Mouse (Mus musculus) midbrain, embryonic 16.5 days (tissue): ENCODE data around the gene Zbtb8b. TPM values are rescaled to one million over a fixed set of nuclear protein-coding genes. Genes with fewer than 3 reads are reported as not detected.

Experiments
- ATAC-seq: fragments of 200-750 bp; cut with Nextera tagmentation; 2 replicates; pipeline ENCODE4 v1.8.0; 2017; ENCODE audit warnings: moderate TSS enrichment
- H3K27ac ChIP-seq: fragments of 300-500 bp; sonication (generic); 2 replicates; pipeline ENCODE4 v1.5.1; 2014; ENCODE audit warnings: mild to moderate bottlenecking, low read length, mixed read lengths
- H3K27me3 ChIP-seq: fragments of 300-500 bp; sonication (generic); 2 replicates; pipeline ENCODE4 v1.6.1; 2014; ENCODE audit warnings: low read depth, low read length, mixed read lengths; ENCODE audit not compliant: control insufficient read depth, insufficient read depth
- H3K36me3 ChIP-seq: fragments of 300-500 bp; sonication (generic); 2 replicates; pipeline ENCODE4 v1.6.1; 2014; ENCODE audit warnings: mild to moderate bottlenecking, low read length, moderate library complexity, mixed read lengths; ENCODE audit not compliant: control insufficient read depth, insufficient read depth
- H3K4me1 ChIP-seq: fragments of 300-500 bp; sonication (generic); 2 replicates; pipeline ENCODE4 v1.6.1; 2014; ENCODE audit warnings: mild to moderate bottlenecking, low read length, mixed read lengths; ENCODE audit not compliant: control insufficient read depth, insufficient read depth
- H3K4me2 ChIP-seq: fragments of 300-500 bp; sonication (generic); 2 replicates; pipeline ENCODE4 v1.6.1; 2014; ENCODE audit warnings: mild to moderate bottlenecking, low read length, mixed read lengths
- H3K4me3 ChIP-seq: fragments of 300-500 bp; sonication (generic); 2 replicates; pipeline ENCODE4 v1.5.1; 2014; ENCODE audit warnings: low read depth, mild to moderate bottlenecking, low read length, moderate library complexity, mixed read lengths
- H3K9ac ChIP-seq: fragments of 300-500 bp; sonication (generic); 2 replicates; pipeline ENCODE4 v1.6.1; 2014; ENCODE audit warnings: low read depth, low read length, mixed read lengths
- H3K9me3 ChIP-seq: fragments of 300-500 bp; sonication (generic); replicated peaks from 2 replicates; pipeline ENCODE4 v1.6.1; 2014; ENCODE audit warnings: mild to moderate bottlenecking, low read length, mixed read lengths; ENCODE audit not compliant: control insufficient read depth, poor library complexity, severe bottlenecking
- WGBS: fragments of 180-500 bp; shearing (Covaris S2); extraction: QIAGEN DNeasy Blood & Tissue Kit; methylation state at CpG from one replicate; pipeline ENCODE4 v1.1.7; 2014; 5-methylcytosine and 5-hydroxymethylcytosine counted together
- polyA plus RNA-seq: library from polyadenylated mRNA; unstranded; fragments of >200 nt; fragmentation: Nextera tagmentation; extraction: Ambion mirVana; gene quantifications from 2 replicates; pipeline ENCODE4 v1.2.1, GENCODE M21; 2015

Gene Zbtb8b
- polyA plus RNA-seq, 1 experiment from 2014 or later: 19.1 TPM

DNA sequence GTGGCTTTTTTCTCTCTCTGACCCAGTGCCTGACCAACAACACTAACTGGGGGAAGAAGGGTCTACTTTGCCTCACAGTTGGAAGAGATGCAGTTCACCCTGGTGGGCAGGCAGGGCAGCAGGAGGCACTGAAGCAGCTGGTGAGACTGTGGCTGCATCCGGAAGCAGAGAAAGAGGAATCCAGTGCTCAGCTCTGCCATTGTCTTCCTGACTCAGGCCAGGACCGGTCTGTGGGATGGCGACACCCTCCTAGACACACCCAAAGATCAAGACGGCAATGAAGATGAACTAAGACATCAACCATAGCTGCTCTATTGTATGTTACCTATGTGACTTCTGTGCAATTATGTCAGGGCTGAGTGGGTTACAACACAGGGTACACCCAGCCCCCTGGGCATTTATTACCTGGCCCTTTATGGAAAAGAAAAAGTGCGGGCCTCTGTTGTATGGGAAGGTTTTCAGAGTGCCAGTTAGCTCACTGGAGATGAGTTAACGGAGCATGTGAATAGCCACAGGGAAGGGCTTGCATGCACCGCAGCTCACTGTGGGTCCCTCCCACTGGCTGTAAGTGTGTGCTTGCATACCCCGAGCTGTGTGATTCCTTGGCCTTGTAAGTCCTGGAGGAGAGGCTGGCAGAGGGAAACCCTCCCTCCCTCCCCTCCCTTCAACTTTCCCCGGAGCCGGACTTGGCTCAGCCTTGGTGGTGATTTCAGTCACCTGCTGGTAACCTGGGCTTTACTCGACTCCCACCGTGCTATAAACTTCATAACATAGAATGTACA is 46.4 kb downstream of the Zbtb8b start:
- Histone ChIP-seq H3K9ac (no peak overlapping the region), H3K4me2 (no peak overlapping the region), H3K4me3 (no peak overlapping the region), H3K36me3 (no peaks in the 10 kb centered on the region), H3K27ac (no peak overlapping the region), H3K27me3 (no peaks in the 10 kb centered on the region), H3K4me1 (no peaks in the 10 kb centered on the region), H3K9me3 (no peaks in the 10 kb centered on the region)
- no peak for ATAC-seq
- 40% methylated on average over 12 of the region's 12 CpGs for WGBS

DNA sequence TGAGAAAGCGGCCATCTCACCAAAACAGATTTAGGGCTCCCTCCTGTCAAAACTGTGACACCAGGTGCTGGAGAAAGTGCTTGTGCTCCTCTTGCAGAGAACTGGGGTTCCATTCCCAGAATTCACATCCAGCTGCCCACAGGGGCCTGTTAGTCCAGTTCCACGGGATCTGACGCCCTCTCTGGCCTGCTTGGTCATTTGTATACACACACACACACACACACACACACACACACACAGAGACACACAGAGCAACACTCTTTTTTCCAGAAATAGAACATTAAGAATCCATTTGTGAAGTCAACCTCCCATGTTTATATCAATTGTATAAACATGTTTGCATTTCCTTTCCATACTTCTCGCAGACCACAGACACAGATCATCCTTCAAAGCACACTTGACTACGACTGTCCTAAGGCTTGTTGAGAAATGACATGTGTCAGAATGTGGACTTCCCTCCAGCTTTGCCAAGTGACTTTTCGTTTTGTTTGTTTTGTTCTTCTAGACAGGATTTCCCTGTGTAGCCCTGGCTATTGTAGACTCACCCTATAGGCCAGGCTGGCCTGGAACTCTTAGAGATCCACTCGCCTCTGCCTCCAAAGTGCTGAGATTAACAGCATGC is 49.6 kb downstream of the Zbtb8b start:
- 84% methylated on average over 7 of the region's 7 CpGs for WGBS
- Histone ChIP-seq H3K4me2 (no peak overlapping the region), H3K4me1 (no peaks in the 10 kb centered on the region), H3K9me3 (no peaks in the 10 kb centered on the region), H3K27ac (no peak overlapping the region), H3K9ac (no peak overlapping the region), H3K36me3 (no peaks in the 10 kb centered on the region), H3K27me3 (no peaks in the 10 kb centered on the region), H3K4me3 (no peak overlapping the region)
- ATAC-seq: no peak

DNA sequence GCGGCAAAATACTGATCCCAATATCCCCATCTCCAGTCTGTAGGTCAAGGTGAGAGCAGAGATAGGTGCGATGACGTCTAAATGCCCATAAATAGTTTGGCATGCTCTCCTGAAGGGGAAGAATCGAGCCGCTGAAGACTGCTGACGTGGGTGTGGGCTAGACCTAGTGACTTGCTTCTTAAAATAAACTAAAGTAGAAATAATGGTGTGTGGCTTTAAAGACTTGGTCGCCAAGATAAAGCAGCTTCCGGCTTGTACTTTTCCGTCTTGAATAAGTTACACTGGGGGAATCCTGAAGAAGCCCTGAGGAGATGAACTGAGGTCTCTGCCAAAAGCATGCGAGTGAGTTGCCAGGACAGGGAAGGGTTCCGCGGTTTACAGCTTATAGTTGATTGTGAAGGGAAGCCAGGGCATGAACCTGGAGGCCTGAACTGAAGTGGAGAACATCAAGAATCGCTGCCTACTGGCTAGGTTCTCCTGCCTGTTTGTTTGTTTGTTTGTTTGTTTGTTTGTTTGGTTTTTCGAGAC is 50.4 kb downstream of the Zbtb8b start:
- Histone ChIP-seq H3K27ac (no peak overlapping the region), H3K4me2 (no peak overlapping the region), H3K27me3 (no peaks in the 10 kb centered on the region), H3K4me1 (no peaks in the 10 kb centered on the region), H3K9me3 (no peaks in the 10 kb centered on the region), H3K9ac (no peak overlapping the region), H3K36me3 (no peaks in the 10 kb centered on the region), H3K4me3 (no peak overlapping the region)
- WGBS: 86% methylated on average over 14 of the region's 14 CpGs
- no peak for ATAC-seq

DNA sequence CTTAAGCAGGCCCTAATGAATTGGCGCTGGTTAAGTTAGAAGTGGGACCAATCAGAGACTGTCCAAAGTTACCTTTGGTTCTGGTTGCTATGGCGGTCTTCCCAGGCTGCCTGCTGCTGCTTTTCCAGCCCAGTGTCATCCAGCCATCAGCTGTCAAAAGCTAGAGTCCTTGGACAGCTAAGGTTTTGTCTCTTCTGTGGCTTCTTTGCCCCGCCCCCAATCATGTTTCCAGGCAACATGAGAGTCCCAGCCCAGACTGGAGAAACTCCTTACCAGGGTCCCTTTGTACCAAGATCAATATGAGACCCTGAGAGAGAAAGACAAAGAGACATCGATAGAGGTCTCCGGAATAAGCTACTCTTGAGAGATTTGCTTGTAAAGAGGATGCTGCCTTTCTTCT is 52.2 kb downstream of the Zbtb8b start:
- Histone ChIP-seq H3K4me3 (no peak overlapping the region), H3K4me2 (no peak overlapping the region), H3K9ac (no peak overlapping the region), H3K27me3 (no peaks in the 10 kb centered on the region), H3K27ac (no peak overlapping the region), H3K9me3 (no peaks in the 10 kb centered on the region), H3K36me3 (no peaks in the 10 kb centered on the region), H3K4me1 (no peaks in the 10 kb centered on the region)
- ATAC-seq: no peak
- 51% methylated on average over 5 of the region's 5 CpGs for WGBS

DNA sequence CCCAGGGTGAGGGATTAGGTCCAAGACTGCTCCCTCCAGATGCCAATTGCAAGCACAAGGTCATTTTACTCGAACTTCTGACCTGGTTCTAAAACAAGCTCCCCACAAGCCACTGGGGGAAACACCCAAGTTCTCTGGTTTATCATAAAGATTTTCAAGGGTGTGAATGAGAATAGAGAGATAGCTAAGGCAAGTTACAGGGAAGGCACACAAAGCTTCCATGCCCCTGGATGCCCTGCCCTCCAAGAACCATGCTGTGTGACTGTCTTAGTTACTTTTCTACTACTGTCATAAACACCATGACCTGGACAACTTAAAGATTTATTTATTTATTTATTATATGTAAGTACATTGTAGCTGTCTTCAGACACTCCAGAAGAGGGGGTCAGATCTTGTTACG is 53.7 kb downstream of the Zbtb8b start:
- 76% methylated on average over 1 of the region's 2 CpGs for WGBS
- no peak for ATAC-seq
- no peaks in the 10 kb centered on the region for H3K4me1 ChIP-seq
- no peak overlapping the region for H3K4me3 ChIP-seq
- H3K9me3 ChIP-seq: no peaks in the 10 kb centered on the region
- no peak overlapping the region for H3K9ac ChIP-seq
- no peak overlapping the region for H3K27ac ChIP-seq
- H3K27me3 ChIP-seq: no peaks in the 10 kb centered on the region
- no peak overlapping the region for H3K4me2 ChIP-seq
- H3K36me3 ChIP-seq: no peaks in the 10 kb centered on the region

DNA sequence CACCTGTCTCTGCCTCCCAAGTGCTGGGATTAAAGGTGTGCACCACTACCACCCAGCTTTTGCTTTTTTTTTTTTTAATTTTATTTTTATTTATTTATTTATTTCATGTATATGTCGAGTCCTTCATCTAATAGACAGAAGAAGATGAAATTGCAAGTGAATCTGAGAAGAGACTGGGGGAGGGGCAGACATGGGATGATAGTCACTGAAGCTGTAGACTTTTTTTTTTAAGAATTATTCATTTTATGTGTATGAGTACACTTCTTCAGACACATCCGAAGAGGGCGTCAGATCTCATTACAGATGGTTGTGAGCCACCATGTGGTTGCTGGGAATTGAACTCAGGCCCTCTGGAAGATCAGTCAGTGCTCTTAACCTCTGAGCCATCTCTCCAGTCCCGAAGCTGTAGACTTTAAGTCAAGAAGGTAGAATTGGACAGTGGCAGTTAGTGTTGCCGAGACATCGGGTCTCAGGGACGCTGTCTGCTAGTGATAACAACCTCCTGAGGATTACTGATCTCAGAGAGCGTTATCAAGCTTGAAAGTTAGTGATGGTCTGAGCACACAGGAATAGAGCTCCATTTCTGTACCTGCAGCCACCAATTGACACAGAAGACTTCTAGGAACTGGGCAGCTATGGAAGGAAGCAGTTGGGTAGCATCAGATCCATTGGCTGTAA is 54.2 kb downstream of the Zbtb8b start:
- ATAC-seq: no peak

DNA sequence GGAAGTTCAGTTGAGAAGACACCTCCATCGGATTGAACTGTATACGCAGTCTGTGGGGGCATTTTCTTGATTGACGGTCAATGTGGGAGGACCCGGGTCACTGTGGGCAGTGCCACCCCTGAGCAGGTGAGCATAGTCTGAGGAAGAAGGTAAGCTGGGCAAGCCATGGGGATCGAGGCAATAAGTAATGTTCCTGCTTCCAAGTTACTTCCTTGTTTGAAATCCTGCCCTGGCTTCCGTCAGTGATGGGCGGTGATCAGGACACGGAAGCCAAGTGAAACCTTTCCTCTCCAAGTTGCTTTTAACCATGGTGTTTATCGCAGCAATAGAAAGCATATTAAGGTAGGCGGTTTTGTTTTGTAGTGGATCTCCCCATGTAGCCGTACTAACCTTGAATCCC is 55.0 kb downstream of the Zbtb8b start:
- WGBS: 94% methylated on average over 11 of the region's 11 CpGs
- H3K4me1 ChIP-seq: no peaks in the 10 kb centered on the region
- no peaks in the 10 kb centered on the region for H3K27me3 ChIP-seq
- no peaks in the 10 kb centered on the region for H3K36me3 ChIP-seq
- H3K4me3 ChIP-seq: no peak overlapping the region
- no peaks in the 10 kb centered on the region for H3K9me3 ChIP-seq
- no peak overlapping the region for H3K9ac ChIP-seq
- H3K27ac ChIP-seq: no peak overlapping the region
- H3K4me2 ChIP-seq: no peak overlapping the region
- ATAC-seq: no peak

More for the DNA sequence above, 54.2 kb downstream of the Zbtb8b start:
- WGBS: 88% methylated on average over 8 of the region's 8 CpGs
- H3K27ac ChIP-seq: no peak overlapping the region
- H3K4me1 ChIP-seq: no peaks in the 10 kb centered on the region
- H3K27me3 ChIP-seq: no peaks in the 10 kb centered on the region
- no peak overlapping the region for H3K4me2 ChIP-seq
- no peaks in the 10 kb centered on the region for H3K36me3 ChIP-seq
- H3K9ac ChIP-seq: no peak overlapping the region
- H3K4me3 ChIP-seq: no peak overlapping the region
- no peaks in the 10 kb centered on the region for H3K9me3 ChIP-seq

DNA sequence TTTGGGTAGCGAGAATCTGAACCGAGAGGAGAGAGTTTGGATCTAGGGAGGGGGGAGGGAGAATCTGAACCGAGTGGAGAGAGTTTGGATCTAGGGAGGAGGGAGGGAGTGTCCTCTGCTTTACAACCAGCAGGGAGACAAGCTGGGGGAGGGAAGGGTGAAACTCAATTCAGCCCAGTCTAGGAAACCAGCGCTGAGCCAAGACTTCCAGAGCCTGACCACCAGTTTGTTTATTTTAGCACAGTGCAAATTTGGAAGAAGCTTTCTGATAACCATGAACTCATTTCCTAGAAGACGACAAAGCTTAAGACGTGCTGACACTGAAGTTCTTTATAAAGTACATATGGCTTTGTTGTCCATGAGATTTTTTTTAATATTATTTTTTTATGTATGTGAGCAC is 56.2 kb downstream of the Zbtb8b start:
- 35% methylated on average over 6 of the region's 6 CpGs for WGBS
- Histone ChIP-seq H3K36me3 (no peaks in the 10 kb centered on the region), H3K4me3 (no peak overlapping the region), H3K4me2 (no peak overlapping the region), H3K4me1 (no peaks in the 10 kb centered on the region), H3K9me3 (no peaks in the 10 kb centered on the region), H3K27ac (no peak overlapping the region), H3K9ac (no peak overlapping the region), H3K27me3 (peaks cover 3% of the 10 kb centered on the region; the same call in 1 of the 2 replicates)
- no peak for ATAC-seq

DNA sequence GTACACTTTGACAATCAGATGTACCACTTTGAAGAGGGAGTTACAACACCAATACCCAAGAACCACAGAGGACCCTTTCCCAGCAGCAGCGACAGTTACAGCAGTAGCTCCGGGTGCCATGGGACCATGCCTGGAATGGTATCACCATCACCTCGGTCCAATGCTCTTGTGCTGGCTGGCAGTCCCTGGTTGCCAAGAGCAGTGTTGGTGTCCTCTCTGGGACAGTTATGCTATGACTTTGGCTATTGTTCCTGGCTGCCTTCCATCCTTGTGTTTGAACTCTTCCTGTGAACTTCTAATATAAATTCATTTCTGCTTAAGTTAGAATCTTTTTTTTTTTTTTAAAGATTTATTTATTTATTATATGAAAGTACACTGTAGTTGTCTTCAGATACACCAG is 57.1 kb downstream of the Zbtb8b start:
- H3K4me1 ChIP-seq: no peaks in the 10 kb centered on the region
- H3K4me3 ChIP-seq: no peak overlapping the region
- no peaks in the 10 kb centered on the region for H3K36me3 ChIP-seq
- WGBS: 94% methylated on average over 3 of the region's 3 CpGs
- H3K27me3 ChIP-seq: peaks cover 3% of the 10 kb centered on the region; the same call in 1 of the 2 replicates
- H3K9ac ChIP-seq: no peak overlapping the region
- no peak overlapping the region for H3K27ac ChIP-seq
- H3K9me3 ChIP-seq: no peaks in the 10 kb centered on the region
- H3K4me2 ChIP-seq: no peak overlapping the region
- no peak for ATAC-seq
